Mouse (Mus musculus) cerebellum, postnatal 14 days (tissue): ENCODE results near the gene Tagln3.

Source experiments
- DNase-seq, 2 experiments: peaks; one replicate each; pipeline ENCODE4 v3.0.0; 2021; ENCODE audit warnings: mixed read lengths in 2 of 2

Tagln3 gene

DNA sequence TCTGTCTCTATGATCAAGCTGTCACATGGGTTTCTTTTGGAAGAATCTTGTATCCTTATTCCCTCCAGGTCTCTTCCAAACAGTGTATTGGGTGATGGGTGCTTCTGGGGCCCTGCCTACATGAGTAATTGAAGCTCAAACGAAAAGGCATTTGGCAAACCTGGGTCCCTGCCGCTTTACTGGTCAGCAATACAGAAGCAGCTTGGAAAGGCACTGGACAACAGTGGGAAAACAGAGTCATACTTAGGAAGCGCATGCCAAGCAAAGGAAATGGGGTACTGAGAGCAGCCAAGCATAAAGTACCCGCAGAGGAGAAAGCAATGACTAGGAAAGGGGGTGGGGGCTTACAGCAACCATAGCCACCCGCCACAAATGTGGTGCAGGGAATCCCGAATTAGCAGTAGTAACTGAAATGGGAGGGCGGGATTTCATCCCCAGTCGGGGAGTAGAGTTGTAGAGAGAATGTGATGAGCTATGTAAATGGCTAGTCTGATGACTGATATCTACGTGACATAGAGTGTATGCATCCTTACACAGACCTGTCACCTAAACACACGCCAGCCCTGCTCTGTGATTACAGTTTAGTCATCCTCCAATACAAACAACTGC is 4.3 kb downstream of the Tagln3 start:
- DNase-seq, result peak; percentile 69 to 74

DNA sequence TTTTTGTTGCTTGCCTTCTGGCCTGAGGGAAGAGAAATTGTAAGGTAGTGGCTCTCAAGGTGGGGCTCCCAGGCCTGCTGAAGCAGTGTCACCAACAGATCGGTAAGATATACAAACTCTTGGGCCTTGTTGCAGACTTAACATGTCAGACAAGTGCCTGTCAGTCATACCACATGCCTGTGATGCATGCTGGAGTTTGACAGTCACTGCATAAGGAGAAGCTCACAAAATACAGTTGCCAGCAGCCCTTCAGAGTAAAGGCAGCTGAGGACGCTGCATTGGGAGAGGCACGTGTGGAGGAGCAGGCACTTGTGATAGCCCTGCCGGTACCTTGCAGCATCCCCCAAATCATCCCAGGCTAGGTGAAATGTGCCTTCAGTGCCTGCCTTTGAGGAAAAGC is 6.1 kb downstream of the Tagln3 start:
- no peak for DNase-seq

DNA sequence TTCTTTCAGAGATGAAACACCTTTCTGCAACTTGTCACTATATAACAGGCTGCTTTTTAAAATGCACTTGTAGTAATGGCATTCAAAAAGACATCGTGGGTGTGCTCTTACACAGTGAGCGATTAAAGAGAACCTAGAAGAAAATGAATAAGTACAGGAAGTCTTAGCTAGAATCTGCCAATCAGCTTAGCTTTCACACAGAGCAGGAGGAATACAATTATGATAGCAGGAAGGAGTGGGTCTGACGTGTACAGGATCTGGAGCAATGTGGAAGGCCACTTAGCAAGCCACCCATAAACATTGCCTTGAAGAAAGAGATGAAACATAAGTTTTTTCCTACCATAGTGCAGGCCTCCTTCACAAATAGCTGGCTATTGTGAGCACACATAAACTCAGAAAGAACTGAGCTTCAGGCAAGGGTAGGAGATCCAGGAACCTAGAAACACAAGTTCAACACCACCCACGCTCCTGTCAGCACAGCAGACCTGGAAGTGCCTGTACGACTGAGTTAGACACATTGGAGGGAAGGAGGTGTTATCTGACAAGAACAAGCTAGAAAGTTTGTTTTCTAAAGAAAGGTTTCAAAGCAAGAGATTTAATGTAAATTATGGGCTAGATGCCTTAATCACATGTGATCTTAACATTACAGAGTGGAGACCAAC is 9.8 kb downstream of the Tagln3 start:
- no peak for DNase-seq

DNA sequence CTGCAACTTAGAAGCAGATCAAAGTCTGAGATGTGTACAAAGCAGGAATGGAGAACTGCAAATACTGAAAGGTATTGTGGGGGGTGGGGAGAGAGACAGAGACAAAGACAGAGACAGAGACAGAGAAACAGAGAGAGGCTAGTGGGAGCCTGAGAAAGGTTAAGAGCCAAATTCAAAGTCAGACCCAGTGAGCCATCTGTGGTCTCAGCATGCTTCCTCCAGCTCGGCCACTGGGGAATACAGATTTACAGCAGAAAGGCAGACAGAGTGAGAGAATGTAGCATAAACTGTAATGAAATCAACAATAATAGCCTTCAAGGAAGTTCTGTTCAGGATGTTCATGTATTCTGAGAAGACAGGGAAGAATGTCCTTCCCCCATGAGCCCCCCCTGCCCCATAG is 10.5 kb downstream of the Tagln3 start:
- no peak for DNase-seq

DNA sequence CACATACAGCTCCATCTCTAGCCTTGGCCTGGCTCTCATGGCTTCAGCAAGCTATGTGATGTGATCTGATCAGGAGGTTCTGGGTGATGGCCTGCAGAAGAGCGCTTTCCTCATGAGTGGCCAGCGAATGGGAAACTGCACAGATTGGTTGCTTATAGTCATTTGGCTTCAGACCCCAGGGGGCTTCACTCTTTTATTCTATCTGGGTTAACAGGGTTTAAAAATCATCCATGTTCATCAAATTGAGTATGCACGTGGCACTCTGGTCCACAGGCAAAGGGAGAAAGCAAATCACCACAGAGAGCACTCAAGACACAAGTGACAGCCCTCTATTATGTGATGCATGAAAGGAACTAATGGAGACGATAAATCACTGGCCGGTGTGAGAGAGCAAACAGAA is 11.1 kb downstream of the Tagln3 start:
- DNase-seq, result no peak

DNA sequence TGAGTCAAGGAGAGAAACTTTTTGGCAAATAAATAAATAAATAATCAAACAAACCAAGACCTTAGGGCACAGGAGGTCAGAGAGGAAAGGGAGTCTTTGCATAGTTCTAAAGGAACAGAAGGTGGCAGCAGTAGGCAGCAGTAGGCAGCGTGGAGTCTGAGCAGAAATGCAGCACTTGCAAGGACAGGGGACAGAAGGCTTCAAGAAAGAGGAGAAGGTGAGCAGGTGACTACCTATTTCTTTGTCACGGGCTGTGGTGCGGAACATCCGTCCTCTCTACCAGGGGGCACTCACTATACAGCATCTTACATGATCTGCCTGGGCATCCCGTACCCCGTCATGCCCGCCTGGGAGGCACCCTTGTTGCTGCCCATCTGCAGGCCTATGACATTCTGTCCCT is 13.1 kb downstream of the Tagln3 start:
- DNase-seq, result peak; percentile 44 to 51

DNA sequence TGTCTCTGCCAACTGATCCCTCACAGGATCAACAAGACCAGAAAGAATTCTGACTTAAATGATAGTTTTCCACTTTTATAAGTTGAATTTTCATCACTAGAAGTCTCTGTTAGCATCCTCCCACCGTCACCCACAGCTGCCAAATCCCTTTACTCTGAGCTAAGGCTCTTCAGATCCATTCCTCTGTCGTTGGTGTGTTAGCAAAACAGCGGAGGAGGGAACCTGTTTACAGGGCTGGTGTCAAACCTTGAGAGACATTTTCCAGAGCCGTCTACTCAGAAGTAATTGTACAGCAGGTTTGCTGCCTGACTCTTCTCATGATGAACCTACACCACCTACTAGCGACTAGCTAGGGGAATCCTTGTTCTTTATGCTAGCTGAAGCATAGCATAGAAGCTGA is 25.1 kb downstream of the Tagln3 start:
- DNase-seq, result no peak

DNA sequence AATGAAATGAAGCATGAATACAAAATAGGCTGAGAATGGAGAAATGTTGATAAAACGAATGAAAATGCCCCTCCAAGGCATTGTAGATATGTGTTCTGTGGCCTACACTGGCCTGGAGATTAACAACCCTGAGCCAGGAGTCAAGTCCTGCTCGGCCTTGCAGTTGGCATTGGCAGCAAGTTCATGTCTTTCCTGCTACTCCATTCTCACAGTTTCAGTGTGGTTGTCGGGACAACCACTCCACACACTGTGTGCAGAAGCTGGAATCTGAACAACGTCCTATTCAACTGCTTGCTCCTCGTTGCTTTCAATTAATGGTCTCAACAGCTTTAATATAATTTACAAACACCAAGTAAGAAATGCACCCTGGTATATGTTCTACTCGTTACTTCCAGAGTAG is 26.4 kb downstream of the Tagln3 start:
- no peak for DNase-seq

DNA sequence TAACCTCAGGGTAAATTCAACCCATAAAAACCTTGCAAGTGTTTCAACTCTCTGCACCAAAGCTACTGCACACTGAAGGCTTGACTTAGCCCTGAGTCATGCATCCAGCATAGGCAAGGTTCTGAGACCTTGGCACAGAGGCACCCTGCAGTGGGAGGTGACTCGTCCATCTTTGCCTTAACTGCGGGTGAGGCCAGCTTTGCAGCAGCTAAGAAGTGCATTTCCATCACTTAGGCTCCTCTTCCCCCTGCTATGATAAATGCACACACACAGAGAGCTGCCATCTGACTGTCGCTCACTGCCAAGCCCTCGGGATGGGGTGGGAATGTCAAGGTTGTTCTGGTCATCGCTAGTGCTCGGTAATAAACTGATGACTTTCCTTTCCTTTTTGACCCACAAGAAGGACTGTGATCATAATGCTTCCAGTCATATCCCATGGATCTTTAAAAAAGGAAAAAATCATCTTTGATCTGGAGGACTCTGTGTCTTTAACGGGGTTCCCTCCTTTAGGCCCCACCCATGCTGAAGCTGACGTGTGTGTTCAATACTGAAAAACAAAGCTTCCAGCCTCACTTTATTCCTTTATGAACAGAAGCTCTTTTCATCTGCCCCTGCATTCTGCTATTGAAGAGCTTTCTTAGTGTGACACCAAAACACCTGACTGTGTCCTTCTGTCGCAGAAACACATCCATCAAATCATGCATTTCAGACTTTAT is 28.8 kb downstream of the Tagln3 start:
- DNase-seq, result peak; percentile 56 to 73

DNA sequence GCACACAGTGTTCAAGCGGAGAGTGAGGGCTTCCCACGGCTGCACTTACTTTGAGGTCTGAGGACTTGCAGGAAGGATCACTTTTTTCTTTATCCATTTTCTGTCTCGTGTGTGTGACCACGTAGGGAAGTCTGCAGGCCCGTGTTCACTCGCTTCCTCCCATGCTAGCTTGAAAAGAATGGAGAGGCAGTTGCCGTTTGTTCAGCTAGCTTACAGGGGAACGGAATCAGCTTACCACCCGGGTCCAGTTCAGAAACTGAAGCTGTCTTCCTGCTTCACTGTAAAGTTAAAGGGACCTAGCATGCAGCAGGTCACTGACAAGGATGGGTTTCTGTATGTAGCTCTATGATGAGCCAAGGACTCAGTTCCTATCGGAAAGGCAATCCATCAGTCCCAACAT is 30.9 kb downstream of the Tagln3 start, which contains the start of gene Tmprss7:
Tmprss7 (minus strand) TSS at position 101 of the 400 bp plus-strand sequence.
- no peak for DNase-seq

DNA sequence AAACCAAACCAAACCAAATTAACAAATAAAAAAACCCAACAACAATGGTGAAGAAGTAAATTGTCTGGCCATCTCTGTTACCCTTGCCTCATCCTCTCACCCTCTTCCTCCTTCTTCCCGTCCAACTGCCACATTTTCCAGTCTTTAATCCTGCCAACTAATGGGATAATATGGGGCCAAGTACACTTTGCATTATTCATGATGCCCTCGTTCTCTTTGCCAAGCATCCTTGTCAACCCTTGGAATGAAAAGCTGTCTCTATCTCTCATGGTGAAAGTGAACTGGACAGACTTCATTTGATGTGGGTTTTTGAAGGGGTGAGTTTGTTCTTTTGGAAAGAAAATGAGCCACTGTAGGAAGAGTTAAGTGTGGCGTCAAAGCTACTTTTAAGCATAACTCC is 31.6 kb downstream of the Tagln3 start:
- peak in 1 of 2 experiments; percentile 27 for DNase-seq

DNA sequence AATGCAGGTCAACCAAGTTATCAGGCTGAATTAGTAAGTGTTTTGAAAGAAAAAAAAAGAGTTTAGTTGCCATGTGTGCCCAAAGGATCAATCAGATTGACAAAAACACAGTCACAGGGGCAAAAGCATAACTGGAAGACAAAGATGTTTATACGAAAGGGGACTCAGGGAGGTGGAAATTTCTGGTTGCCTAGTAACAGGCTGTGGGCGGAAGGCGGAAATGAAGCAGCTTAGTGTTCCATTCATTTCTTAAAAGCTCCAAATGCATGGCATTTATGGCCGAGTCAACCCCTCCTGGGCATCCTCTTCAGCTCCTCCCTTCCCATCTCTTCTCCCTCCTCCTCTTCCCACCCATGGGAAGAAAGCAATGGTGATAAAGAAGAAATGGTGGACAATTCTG is 34.2 kb downstream of the Tagln3 start:
- no peak for DNase-seq

DNA sequence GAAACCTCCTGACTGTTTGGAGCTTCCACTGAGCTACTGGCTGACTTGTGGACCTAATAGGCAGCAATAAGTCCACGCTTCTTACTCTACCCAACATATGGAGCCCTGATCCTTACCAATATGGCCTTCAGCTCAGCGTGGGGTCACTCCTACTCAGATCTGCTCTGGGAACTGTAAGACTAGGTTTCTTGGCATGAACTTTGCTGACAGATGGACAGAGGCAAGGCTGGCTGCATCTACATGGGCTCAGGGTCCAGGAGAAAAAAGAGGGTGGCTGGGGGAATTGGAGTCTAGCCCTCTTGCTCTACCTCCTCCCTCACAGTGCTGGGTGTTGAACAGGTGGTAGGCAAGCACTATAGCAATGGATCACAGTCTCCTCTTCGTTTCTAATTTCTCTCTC is 37.6 kb downstream of the Tagln3 start:
- DNase-seq, result peak; percentile 73 to 82

DNA sequence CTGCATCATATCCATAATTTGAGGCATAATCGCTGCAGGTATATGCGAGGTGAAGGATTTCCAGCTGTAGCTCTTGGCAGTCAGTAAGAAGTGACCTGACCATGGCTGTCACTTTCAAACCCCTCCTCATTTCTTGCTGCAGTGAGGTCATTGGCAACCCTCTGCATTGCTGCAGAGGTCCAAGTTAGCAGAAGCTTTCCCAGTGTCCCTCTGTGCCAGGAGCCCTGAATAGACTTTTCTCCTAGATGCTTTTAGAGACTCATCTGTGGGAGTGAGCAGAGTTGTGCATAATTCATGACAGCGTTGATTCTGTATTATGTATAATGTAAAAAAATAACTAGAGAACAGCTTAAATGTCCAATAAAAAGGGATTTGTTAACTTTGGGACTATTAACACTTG is 39.1 kb downstream of the Tagln3 start:
- DNase-seq, result no peak

DNA sequence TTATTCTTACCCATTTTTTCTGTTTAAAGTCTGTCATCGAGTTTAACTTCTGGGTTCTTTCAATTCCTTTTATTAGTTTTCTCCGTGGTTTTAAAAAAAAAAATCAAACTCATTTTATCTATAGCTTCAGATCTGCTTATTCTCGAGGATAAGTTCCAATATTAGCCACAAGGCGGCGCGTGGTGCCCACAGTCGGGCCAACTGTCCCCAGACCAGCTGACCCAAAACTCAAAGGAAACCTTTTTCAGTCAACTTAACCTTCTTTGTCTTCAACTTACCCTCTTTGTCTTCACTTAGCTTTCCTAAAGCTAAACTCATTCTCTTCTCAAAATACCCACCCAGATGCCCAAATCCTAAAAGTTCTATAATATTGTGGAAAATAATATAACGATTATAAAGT is 39.6 kb downstream of the Tagln3 start:
- DNase-seq, result peak; percentile 92 to 94

DNA sequence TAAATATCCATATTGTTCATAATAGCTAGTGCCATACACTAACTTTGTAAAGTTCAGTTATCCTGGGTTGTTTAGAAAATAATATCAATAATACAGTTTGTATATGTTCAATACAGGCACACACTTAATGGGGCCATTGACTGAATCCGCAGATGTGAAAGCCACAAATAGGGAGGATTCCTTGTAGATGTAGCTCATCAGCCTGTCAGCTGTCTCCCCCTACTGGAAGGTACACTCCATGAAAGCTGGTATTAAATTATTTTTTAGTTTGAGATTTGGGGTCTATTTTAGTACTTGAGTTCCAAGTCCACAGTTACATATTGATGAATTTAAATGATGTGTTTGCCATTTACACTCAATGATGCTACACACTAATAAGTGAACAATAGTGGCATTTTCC is 47.9 kb downstream of the Tagln3 start:
- no peak for DNase-seq

DNA sequence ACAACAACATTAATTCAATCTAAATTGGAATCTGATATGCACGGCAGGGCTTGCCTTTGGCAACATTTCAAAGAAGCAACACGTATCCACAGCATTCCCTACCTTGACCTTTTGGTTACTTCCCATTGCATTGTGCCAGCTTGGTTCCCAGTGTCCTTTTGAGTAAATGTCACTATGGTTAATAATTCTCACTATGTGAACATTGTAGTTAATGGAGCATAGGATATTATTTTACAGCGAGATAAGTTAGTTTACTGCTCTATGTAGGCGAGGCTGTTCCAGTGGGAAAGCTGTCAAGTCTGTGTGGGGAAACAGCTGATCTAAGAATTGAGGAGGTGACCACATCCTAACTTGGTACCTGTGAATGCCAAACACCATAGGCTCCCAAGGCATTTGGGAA is 54.4 kb downstream of the Tagln3 start:
- no peak for DNase-seq

DNA sequence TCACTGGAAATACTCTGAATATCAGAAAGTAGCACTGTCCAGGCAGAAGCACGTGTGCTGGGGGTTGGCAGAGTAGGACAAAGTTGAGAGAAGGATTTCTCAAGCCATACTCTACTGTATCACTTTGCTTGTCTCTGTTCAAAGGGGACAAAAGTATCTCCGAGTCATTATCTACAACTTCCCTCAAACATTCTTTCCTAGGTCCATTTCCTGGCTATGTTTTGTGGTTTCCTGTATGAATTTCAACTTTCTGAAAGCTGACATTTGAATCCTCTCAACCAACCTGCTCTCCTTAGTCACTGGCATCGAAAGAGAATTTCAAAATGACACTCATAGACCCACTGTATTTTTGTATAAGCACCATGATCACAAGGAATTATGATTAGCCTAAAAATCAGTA is 56.2 kb downstream of the Tagln3 start:
- DNase-seq, result no peak

DNA sequence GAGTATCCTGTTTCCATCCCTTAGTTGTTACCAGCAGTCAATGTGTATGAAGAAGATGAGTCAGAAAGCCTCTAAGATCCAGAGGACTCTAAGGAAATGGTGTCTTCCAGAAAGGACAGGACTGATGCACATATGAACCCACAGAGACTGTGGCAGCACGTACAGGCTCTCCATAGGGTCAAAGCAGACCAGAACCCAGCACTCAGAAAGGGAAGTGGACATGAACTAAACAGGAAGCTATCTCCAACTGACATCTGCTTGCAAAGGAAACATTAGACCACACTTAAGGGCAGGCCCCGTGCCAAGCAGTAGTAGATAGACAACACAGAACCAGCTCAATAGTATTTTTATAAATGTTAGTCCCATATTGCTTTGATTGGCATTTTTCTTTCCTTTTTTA is 58.3 kb downstream of the Tagln3 start:
- no peak for DNase-seq

DNA sequence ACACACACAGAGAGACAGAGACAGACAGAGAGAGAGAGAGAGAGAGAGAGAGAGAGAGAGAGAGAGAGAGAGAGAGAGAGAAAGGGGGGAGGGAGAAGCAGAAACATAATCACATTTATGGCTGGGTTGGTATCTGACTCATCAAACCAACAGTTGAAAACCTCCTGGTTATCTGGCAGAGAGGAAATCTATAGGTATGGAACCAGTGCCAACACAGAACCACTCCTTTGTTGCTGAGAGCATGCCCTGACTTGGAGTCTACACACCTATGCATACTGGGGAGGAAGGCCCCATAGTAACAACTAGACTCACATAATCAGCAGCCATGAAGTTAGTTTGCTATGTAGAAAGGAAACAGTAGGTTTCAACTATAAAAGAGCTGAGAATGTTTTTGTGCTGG is 62.0 kb downstream of the Tagln3 start:
- no peak for DNase-seq
